Mouse (Mus musculus) cerebellum, postnatal 36 days (tissue): Measurements from ENCODE around the gene Dst.
A peak's percentile ranks its signal among the peaks of the same experiment; 100 is the strongest.

ENCODE experiments used
- DNase-seq, 2 experiments: peaks; one replicate each; pipeline ENCODE4 v3.0.0; 2021 to 2022; ENCODE audit warnings: mixed read lengths in 2 of 2

The Dst gene

GRCm38 (mm10) chr1:33908191-33908962 is at the start of gene Dst:
Dst (plus strand) TSS chr1:33908225.
- DNase-seq, result no peak

GRCm38 (mm10) chr1:33869031-33869430 is 39.0 kb upstream of the Dst start:
- DNase-seq, result peak; percentile 48 to 50

GRCm38 (mm10) chr1:33869437-33869836 is 38.6 kb upstream of the Dst start:
- DNase-seq, result no peak

- DNase-seq, result no peak
These were observed 34.5 kb upstream of the Dst start for GRCm38 (mm10) chr1:33873561-33873960.

- peak in 1 of 2 experiments; percentile 25 for DNase-seq
These were observed 32.3 kb upstream of the Dst start for GRCm38 (mm10) chr1:33875691-33876090.

GRCm38 (mm10) chr1:33876416-33876815 is 31.6 kb upstream of the Dst start:
- DNase-seq, result no peak

- DNase-seq, result no peak
These were observed 29.9 kb upstream of the Dst start for GRCm38 (mm10) chr1:33878170-33878569.

GRCm38 (mm10) chr1:33883102-33883839 is 24.8 kb upstream of the Dst start:
- no peak for DNase-seq

GRCm38 (mm10) chr1:33892784-33893183 is 15.2 kb upstream of the Dst start:
- peak; percentile 53 to 67 for DNase-seq

GRCm38 (mm10) chr1:33896116-33896515 is 11.9 kb upstream of the Dst start:
- DNase-seq, result no peak

GRCm38 (mm10) chr1:33896666-33897065 is 11.4 kb upstream of the Dst start:
- peak; percentile 27 to 48 for DNase-seq

GRCm38 (mm10) chr1:33897426-33897825 is 10.6 kb upstream of the Dst start:
- DNase-seq, result peak; percentile 35 to 59

- no peak for DNase-seq
These were observed 9.7 kb upstream of the Dst start for GRCm38 (mm10) chr1:33898373-33898772.

GRCm38 (mm10) chr1:33900175-33900574 is 7.8 kb upstream of the Dst start:
- DNase-seq, result no peak

GRCm38 (mm10) chr1:33903587-33903986 is 4.4 kb upstream of the Dst start:
- DNase-seq, result no peak

GRCm38 (mm10) chr1:33906216-33906615 is 1.8 kb upstream of the Dst start:
- DNase-seq, result peak; percentile 36 to 51

- DNase-seq, result peak; percentile 73 to 75
These were observed 1.1 kb upstream of the Dst start for GRCm38 (mm10) chr1:33906927-33907326.

- peak; percentile 83 to 85 for DNase-seq
These were observed 419 bp upstream of the Dst start, which contains the start of gene Bend6 for GRCm38 (mm10) chr1:33907421-33908190. Bend6 (minus strand) TSS chr1:33907816.

GRCm38 (mm10) chr1:33911589-33911988 is 3.6 kb downstream of the Dst start:
- DNase-seq, result no peak

- no peak for DNase-seq
These were observed 8.5 kb downstream of the Dst start for GRCm38 (mm10) chr1:33916554-33916953.

GRCm38 (mm10) chr1:33922975-33923374 is 14.9 kb downstream of the Dst start:
- DNase-seq, result no peak

GRCm38 (mm10) chr1:33925283-33925682 is 17.3 kb downstream of the Dst start:
- no peak for DNase-seq

GRCm38 (mm10) chr1:33927466-33927865 is 19.4 kb downstream of the Dst start:
- DNase-seq, result peak in 1 of 2 experiments; percentile 42
